Mouse (Mus musculus) embryonic facial prominence, embryonic 13.5 days (tissue): ENCODE measurements around the gene Fosb. TPM values are rescaled to one million over a fixed set of nuclear protein-coding genes. Genes with fewer than 3 reads are reported as not detected.

Source experiments
- ATAC-seq: fragments of 200-750 bp; cut with Nextera tagmentation; 2 replicates; pipeline ENCODE4 v1.8.0; 2017; ENCODE audit warnings: low read depth; ENCODE audit not compliant: insufficient number of reproducible peaks, insufficient read depth, low FRiP score, low TSS enrichment
- H3K27ac ChIP-seq: fragments of 300-500 bp; sonication (generic); 2 replicates; pipeline ENCODE4 v1.5.1; 2015; ENCODE audit warnings: moderate library complexity, mild to moderate bottlenecking, inconsistent platforms
- H3K27me3 ChIP-seq: fragments of 300-500 bp; sonication (generic); 2 replicates; pipeline ENCODE4 v1.6.1; 2015; ENCODE audit warnings: mild to moderate bottlenecking, inconsistent platforms
- H3K36me3 ChIP-seq: fragments of 300-500 bp; sonication (generic); 2 replicates; pipeline ENCODE4 v1.6.1; 2015; ENCODE audit warnings: mild to moderate bottlenecking, inconsistent platforms
- H3K4me1 ChIP-seq: fragments of 300-500 bp; sonication (generic); 2 replicates; pipeline ENCODE4 v1.6.1; 2015; ENCODE audit warnings: inconsistent platforms
- H3K4me2 ChIP-seq: fragments of 300-500 bp; sonication (generic); 2 replicates; pipeline ENCODE4 v1.6.1; 2015; ENCODE audit warnings: moderate library complexity, mild to moderate bottlenecking, inconsistent platforms
- H3K4me3 ChIP-seq: fragments of 300-500 bp; sonication (generic); 2 replicates; pipeline ENCODE4 v1.5.1; 2015; ENCODE audit warnings: mild to moderate bottlenecking, inconsistent platforms
- H3K9ac ChIP-seq: fragments of 300-500 bp; sonication (generic); 2 replicates; pipeline ENCODE4 v1.6.1; 2015; ENCODE audit warnings: mild to moderate bottlenecking, inconsistent platforms
- H3K9me3 ChIP-seq: fragments of 300-500 bp; sonication (generic); 2 replicates; pipeline ENCODE4 v1.6.1; 2016; ENCODE audit warnings: inconsistent platforms
- WGBS: fragments of 180-500 bp; shearing (Covaris S2); methylation state at CpG from one replicate; pipeline ENCODE4 v1.1.7; 2015; ENCODE audit warnings: mixed read lengths; 5-methylcytosine and 5-hydroxymethylcytosine counted together
- polyA plus RNA-seq: library from polyadenylated mRNA; unstranded; fragments of >200 nt; fragmentation: Nextera tagmentation; extraction: Ambion mirVana; gene quantifications from 2 replicates; pipeline ENCODE4 v1.2.1, GENCODE M21; 2015

Fosb gene
- polyA plus RNA-seq, 1 experiment from 2014 or later = 0.06 TPM

- H3K9ac ChIP-seq = peak overlapping the region; percentile 0; the same call in 1 of the 2 replicates
- H3K9me3 ChIP-seq = no peaks in the 10 kb centered on the region
- H3K4me3 ChIP-seq = no peak overlapping the region
- H3K4me2 ChIP-seq = no peak overlapping the region
- peaks cover 67% of the 10 kb centered on the region for H3K27me3 ChIP-seq
- H3K4me1 ChIP-seq = peaks cover 11% of the 10 kb centered on the region
- H3K27ac ChIP-seq = no peak overlapping the region
- no peaks in the 10 kb centered on the region for H3K36me3 ChIP-seq
- WGBS = 48% methylated on average over 14 of the region's 14 CpGs
- no peak for ATAC-seq
Observed at GRCm38 (mm10) chr7:19316451-19317161, 6.8 kb upstream of the Fosb start.

GRCm38 (mm10) chr7:19314033-19314432, 4.2 kb upstream of the Fosb start:
- no peak for ATAC-seq
- no peak overlapping the region for H3K4me3 ChIP-seq
- WGBS = 47% methylated on average over 5 of the region's 5 CpGs
- no peaks in the 10 kb centered on the region for H3K36me3 ChIP-seq
- no peak overlapping the region for H3K9ac ChIP-seq
- no peaks in the 10 kb centered on the region for H3K9me3 ChIP-seq
- peaks cover 10% of the 10 kb centered on the region for H3K4me1 ChIP-seq
- peaks cover 61% of the 10 kb centered on the region for H3K27me3 ChIP-seq
- no peak overlapping the region for H3K4me2 ChIP-seq
- H3K27ac ChIP-seq = no peak overlapping the region

- Histone ChIP-seq H3K9me3 (no peaks in the 10 kb centered on the region), H3K36me3 (no peaks in the 10 kb centered on the region), H3K27ac (no peak overlapping the region), H3K9ac (no peak overlapping the region), H3K4me1 (peaks cover 20% of the 10 kb centered on the region), H3K27me3 (peaks cover 48% of the 10 kb centered on the region), H3K4me3 (no peak overlapping the region), H3K4me2 (no peak overlapping the region)
- 47% methylated on average over 4 of the region's 4 CpGs for WGBS
- no peak for ATAC-seq
Observed at GRCm38 (mm10) chr7:19311991-19312390, 2.1 kb upstream of the Fosb start.

GRCm38 (mm10) chr7:19309278-19309883, 470 bp downstream of the Fosb start:
- peak overlapping the region; percentile 99 for H3K4me2 ChIP-seq
- H3K4me3 ChIP-seq = peak overlapping the region; percentile 66
- H3K9me3 ChIP-seq = no peaks in the 10 kb centered on the region
- H3K27ac ChIP-seq = no peak overlapping the region; the same call in 1 of the 2 replicates
- H3K9ac ChIP-seq = peak overlapping the region; percentile 70
- WGBS = 1% methylated on average over 48 of the region's 48 CpGs
- H3K27me3 ChIP-seq = peaks cover 53% of the 10 kb centered on the region
- ATAC-seq = no peak
- H3K4me1 ChIP-seq = peaks cover 30% of the 10 kb centered on the region
- no peaks in the 10 kb centered on the region for H3K36me3 ChIP-seq

- peaks cover 53% of the 10 kb centered on the region for H3K27me3 ChIP-seq
- H3K4me2 ChIP-seq = peak overlapping the region; percentile 99
- H3K36me3 ChIP-seq = no peaks in the 10 kb centered on the region
- H3K27ac ChIP-seq = peak overlapping the region; percentile 82
- peaks cover 36% of the 10 kb centered on the region for H3K4me1 ChIP-seq
- no peaks in the 10 kb centered on the region for H3K9me3 ChIP-seq
- H3K9ac ChIP-seq = peak overlapping the region; percentile 70
- peak overlapping the region; percentile 66 for H3K4me3 ChIP-seq
- WGBS = under 1% methylated on average over 58 of the region's 58 CpGs
- ATAC-seq = peak; percentile 86
Observed at GRCm38 (mm10) chr7:19308454-19309277, 1.2 kb downstream of the Fosb start.

GRCm38 (mm10) chr7:19307739-19308453, 2.0 kb downstream of the Fosb start:
- 0 out of 2 replicates have a peak, but pooled peaks have one; percentile 50 for ATAC-seq
- peak overlapping the region; percentile 99 for H3K4me2 ChIP-seq
- peaks cover 54% of the 10 kb centered on the region for H3K27me3 ChIP-seq
- H3K9ac ChIP-seq = peak overlapping the region; percentile 66
- no peaks in the 10 kb centered on the region for H3K9me3 ChIP-seq
- peak overlapping the region; percentile 66 for H3K4me3 ChIP-seq
- 1% methylated on average over 18 of the region's 18 CpGs for WGBS
- H3K4me1 ChIP-seq = peaks cover 39% of the 10 kb centered on the region
- H3K27ac ChIP-seq = peak overlapping the region; percentile 82
- no peaks in the 10 kb centered on the region for H3K36me3 ChIP-seq

GRCm38 (mm10) chr7:19306819-19307738, 2.8 kb downstream of the Fosb start:
- H3K36me3 ChIP-seq = no peaks in the 10 kb centered on the region
- no peak overlapping the region for H3K9ac ChIP-seq
- WGBS = 70% methylated on average over 25 of the region's 25 CpGs
- H3K27me3 ChIP-seq = peaks cover 57% of the 10 kb centered on the region
- H3K4me2 ChIP-seq = peak overlapping the region; percentile 99
- no peaks in the 10 kb centered on the region for H3K9me3 ChIP-seq
- ATAC-seq = no peak
- H3K4me3 ChIP-seq = peak overlapping the region; percentile 66
- peaks cover 40% of the 10 kb centered on the region for H3K4me1 ChIP-seq
- no peak overlapping the region for H3K27ac ChIP-seq

- H3K36me3 ChIP-seq = no peaks in the 10 kb centered on the region
- H3K27ac ChIP-seq = no peak overlapping the region
- no peak for ATAC-seq
- WGBS = 44% methylated on average over 16 of the region's 16 CpGs
- H3K9ac ChIP-seq = no peak overlapping the region
- H3K9me3 ChIP-seq = no peaks in the 10 kb centered on the region
- H3K4me3 ChIP-seq = no peak overlapping the region
- H3K27me3 ChIP-seq = peaks cover 63% of the 10 kb centered on the region
- no peak overlapping the region for H3K4me2 ChIP-seq
- H3K4me1 ChIP-seq = peaks cover 47% of the 10 kb centered on the region
Observed at GRCm38 (mm10) chr7:19305796-19306765, 3.8 kb downstream of the Fosb start.

- no peak overlapping the region; the same call in 1 of the 2 replicates for H3K9ac ChIP-seq
- H3K4me3 ChIP-seq = peak overlapping the region; percentile 33
- peaks cover 44% of the 10 kb centered on the region for H3K4me1 ChIP-seq
- peaks cover 63% of the 10 kb centered on the region for H3K27me3 ChIP-seq
- no peaks in the 10 kb centered on the region for H3K9me3 ChIP-seq
- WGBS = 11% methylated on average over 6 of the region's 6 CpGs
- no peak for ATAC-seq
- H3K27ac ChIP-seq = no peak overlapping the region
- no peaks in the 10 kb centered on the region for H3K36me3 ChIP-seq
- H3K4me2 ChIP-seq = peak overlapping the region; percentile 59; the same call in 1 of the 2 replicates
Observed at GRCm38 (mm10) chr7:19305413-19305735, 4.5 kb downstream of the Fosb start.
